Mouse (Mus musculus): ENCODE measurements around the gene Tnr.

DNA sequence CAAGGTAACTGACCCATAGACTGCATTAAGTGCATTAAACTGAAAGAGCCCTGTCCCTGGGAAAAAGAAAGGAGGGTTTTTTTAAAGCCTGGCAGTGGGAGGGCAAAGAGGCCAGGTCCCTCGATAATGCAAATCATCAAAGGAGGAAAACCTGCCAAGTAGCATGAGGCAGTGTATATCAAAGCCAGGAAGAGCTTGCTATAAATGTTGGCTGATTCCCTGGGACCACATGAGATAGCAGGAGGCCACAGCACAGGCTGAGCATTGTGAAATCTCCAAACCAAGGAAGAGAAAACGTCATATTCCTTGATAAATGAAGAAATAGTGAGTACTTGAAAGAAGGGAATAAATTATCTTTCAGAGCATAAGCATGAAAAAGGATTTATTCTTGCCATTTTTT, 409.0 kb downstream of the Tnr start:
- TF ChIP-seq CTCF (IDR thresholded peaks at IDR 0.05; ENCODE audit: borderline replicate concordance, extremely low read depth, insufficient read depth, insufficient read length) (no peak), POLR2A (IDR thresholded peaks at IDR 0.05; ENCODE audit: borderline replicate concordance, extremely low read depth, insufficient read depth, insufficient read length, poor library complexity, severe bottlenecking) (no peak)
